Mouse (Mus musculus) heart, postnatal 14 days (tissue): ENCODE measurements at regions not wholly inside any gene's neighbourhood (a gene's known extent, or its start where the extent isn't known, plus 50 kb on each side); places are given as distances from the start of the nearest gene placed in this dataset.
A peak's percentile ranks its signal among the peaks of the same experiment; 100 is the strongest.

Experiments used
- DNase-seq, 2 experiments: peaks; one replicate each; pipeline ENCODE4 v3.0.0; 2021 to 2022
- intact Hi-C: fragments of 180-260 bp; cut with DNase I; formaldehyde crosslinking; loops from one replicate; pipeline ENCODE4 v1.15.1; 2025

DNA sequence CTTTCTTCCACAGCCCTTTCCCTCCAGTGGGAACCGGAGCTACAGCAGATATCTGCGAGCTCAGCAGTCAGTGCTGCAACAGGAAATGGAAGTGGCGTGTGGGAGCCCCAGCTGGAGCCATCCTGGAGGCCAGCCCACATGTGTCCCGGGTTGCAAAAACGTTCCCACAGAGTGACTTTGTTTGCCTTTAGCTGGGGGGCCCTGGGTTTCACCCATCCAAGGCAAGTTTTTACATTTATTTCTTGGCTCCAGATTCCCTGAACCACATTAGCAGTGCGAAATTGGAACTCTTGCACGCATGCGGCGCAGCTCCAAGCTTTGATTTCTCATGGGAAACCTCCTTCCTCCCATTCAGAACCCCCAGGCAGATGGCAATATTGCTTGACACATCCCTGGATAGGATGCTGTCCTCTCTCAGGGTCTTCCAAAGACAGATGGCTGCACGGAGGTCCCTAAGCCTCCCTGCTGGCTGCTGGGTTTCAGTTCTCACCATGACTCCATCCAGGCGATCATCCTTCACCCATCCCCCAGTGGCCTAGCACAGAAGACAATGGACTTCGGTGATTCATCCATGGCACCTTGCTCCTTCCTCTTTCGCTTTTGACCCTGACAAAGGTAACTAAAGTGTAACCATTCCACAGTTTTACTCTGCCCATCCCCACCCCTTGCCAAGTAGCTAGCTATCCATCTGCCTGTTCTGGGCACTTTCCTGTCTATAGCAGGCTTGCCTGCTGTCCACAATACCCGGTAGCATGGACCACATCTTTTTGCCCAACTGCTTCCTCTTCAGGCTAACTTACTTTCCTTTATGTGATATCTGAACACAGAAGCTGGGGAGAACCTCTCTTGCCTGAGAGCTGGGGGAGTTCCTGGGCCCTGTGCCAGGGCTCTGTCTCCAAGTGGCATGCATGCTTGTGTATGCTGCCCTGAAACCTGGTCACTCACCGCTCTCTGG, 195.3 kb downstream of the Gadd45g start:
- intact Hi-C loops: no loop called here
- peak; percentile 72 to 74 for DNase-seq

DNA sequence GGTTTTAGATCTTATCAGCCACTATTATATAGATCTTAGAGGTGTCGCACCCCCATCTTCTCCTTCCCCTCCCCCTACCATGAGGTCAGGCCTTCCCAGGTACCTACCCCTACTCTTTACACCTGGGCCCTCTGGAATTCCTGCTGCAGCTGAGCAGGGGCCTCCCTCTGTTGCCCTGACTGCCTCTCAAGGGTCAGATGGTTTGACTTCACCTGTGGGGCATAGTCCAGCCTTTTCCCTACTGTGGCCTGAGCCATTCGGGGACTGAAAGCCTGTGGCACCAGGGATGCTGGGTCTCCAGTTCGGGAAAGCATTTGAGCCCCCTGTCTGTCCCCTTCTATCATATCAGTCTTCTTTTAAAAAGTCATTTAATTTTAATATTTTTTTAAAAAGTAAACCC, 196.4 kb downstream of the Gadd45g start:
- intact Hi-C loops: no loop called here
- no peak for DNase-seq

- intact Hi-C loops: no loop called here
- no peak for DNase-seq
Measured at GRCm38 (mm10) chr13:52043916-52044315, 197.4 kb downstream of the Gadd45g start.

GRCm38 (mm10) chr13:52045349-52045748, 198.9 kb downstream of the Gadd45g start:
- intact Hi-C loops: no loop called here

GRCm38 (mm10) chr13:52046020-52046419, 199.5 kb downstream of the Gadd45g start:
- DNase-seq: peak; percentile 35 to 55

More at GRCm38 (mm10) chr13:52045349-52045748, 198.9 kb downstream of the Gadd45g start:
- DNase-seq: no peak

DNA sequence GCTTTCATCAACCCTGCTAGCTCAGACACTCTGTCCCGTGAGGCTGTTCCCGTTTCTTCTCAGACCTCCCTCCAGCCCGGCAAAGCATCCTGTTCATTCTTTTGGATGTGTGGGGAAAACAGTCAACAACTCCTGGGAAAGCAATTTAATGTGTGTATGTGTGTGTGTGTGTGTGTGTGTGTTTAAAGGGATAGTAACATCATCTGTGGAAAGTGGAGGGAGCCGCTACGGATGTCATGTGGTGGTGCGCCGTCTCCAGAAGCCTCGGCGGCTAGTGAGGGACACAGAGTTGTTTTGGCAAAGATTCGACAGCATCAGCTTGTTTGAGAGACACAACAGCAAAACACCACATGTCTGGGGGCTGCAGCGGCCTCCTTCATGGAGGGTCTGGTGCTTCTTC, 200.2 kb downstream of the Gadd45g start:
- intact Hi-C loops: loop anchor here (2.0 kb wide), 1 partner anchor 200 kb away; the partner anchor contains the start of gene Gadd45g

More at GRCm38 (mm10) chr13:52046020-52046419, 199.5 kb downstream of the Gadd45g start:
- intact Hi-C loops: loop anchor here (2.0 kb wide), 1 partner anchor 199 kb away; the partner anchor contains the start of gene Gadd45g

DNA sequence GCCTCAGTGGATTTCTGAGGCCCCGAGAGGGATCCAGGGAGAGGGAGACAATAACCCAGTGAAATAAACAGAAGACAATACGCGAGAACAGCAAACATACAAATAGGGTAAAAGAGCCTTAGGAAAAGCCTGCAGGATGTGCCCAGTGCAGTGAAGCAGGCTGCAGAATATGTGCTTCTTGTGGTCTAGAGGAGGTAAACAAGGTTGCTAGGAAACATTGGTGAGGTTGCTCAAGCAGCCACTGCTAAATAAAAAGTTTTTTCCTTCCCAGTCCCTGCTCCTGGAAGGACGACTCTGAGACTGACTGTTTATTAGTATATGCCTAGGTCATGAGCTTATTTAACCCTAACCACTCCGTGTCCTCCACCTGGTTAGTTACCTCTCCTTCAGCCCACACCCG, 201.5 kb downstream of the Gadd45g start:
- intact Hi-C loops: loop anchor here (2.0 kb wide), 1 partner anchor 201 kb away; the partner anchor contains the start of gene Gadd45g
- DNase-seq: no peak

More for the DNA sequence above, 200.2 kb downstream of the Gadd45g start:
- DNase-seq: peak; percentile 34 to 41

GRCm38 (mm10) chr13:52048777-52049176, 202.3 kb downstream of the Gadd45g start:
- DNase-seq: no peak
- intact Hi-C loops: no loop called here

DNA sequence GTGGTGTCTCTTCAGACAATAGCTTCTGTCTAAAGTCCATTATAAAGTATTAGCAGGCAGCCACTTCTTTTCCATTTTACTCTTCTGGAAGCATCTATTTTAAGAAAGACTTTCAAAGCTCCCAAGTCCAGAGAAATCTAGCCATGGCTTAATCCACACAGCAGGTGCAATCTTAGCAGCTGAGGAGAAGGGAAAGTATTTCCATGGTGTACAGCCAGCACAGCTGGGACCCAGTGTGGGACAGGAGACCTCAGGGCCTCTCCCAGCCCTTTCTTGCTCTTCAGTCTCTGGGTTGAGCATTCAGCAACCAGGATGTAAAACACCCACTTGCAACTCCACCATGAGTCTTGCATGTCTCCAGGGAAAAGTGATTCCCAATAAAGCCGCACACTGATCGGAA, 202.8 kb downstream of the Gadd45g start:
- intact Hi-C loops: no loop called here
- no peak for DNase-seq

- intact Hi-C loops: no loop called here
- no peak for DNase-seq
Measured at GRCm38 (mm10) chr13:52055741-52056140, 209.3 kb downstream of the Gadd45g start.

DNA sequence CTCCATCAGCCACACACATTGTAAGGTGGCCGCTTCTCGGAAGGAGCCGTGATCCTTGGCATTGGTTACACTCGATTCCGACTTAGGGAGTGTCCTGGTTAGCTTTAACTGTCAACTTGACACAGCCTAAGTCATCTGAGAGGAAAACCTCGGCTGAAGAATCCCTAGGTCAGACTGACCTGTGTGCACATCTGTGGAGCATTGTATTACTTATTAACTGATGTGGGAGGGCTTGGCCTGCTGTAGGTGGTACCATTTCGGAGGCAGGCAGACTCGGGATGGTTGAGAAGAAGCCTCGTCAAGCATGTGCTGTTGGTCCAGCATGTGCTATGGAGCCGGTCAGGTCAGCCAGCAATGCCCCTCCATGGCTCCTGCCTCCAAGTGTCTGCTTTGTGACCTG, 211.0 kb downstream of the Gadd45g start:
- intact Hi-C loops: no loop called here
- DNase-seq: no peak

GRCm38 (mm10) chr13:52059756-52060417, 213.4 kb downstream of the Gadd45g start:
- intact Hi-C loops: no loop called here
- no peak for DNase-seq

GRCm38 (mm10) chr13:52060418-52060870, 214.0 kb downstream of the Gadd45g start:
- DNase-seq: no peak
- intact Hi-C loops: no loop called here

GRCm38 (mm10) chr13:52061454-52061853, 215.0 kb downstream of the Gadd45g start:
- intact Hi-C loops: no loop called here
- DNase-seq: no peak

- no peak for DNase-seq
- intact Hi-C loops: no loop called here
Measured at GRCm38 (mm10) chr13:52061881-52062280, 215.4 kb downstream of the Gadd45g start.

GRCm38 (mm10) chr13:52062576-52062975, 216.1 kb downstream of the Gadd45g start:
- intact Hi-C loops: no loop called here
- no peak for DNase-seq

DNA sequence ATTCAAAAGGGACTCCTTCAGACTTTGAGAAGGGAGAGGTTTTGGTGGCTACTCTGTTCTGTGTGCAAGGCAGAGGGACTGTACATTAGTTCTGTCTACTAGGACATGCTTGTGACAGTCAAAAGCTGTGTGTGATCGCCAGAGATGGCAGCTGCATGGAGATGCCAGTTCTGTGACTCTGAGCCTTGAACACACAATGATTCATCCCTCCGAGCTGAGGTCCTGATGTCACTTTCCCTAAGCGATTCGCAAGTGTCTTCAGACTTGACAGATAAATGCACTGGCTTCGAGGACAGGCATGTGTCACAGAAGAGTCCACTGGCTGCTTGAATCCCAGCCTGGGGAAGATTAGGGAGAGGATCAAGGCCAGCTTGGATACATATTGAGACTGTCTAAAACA, 218.8 kb downstream of the Gadd45g start:
- intact Hi-C loops: no loop called here
- DNase-seq: no peak

DNA sequence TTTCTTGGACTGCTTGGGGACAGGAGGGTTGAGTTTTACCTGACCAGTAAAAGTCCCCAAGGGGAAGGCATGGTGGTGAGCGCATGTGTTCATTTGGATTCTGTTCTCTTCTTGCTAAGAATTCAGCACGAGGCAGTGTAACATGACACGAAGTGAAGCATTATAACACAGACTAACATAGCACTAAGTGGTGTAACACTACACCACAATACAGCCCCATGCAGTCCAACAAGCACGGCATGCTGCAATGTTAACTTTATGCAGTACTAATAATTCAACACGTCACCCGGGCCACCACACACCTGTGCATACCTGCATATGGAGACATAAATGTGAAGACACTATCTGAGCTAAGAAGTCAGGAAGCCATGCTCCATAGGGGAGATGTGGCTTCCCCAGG, 219.2 kb downstream of the Gadd45g start:
- intact Hi-C loops: no loop called here
- no peak for DNase-seq

DNA sequence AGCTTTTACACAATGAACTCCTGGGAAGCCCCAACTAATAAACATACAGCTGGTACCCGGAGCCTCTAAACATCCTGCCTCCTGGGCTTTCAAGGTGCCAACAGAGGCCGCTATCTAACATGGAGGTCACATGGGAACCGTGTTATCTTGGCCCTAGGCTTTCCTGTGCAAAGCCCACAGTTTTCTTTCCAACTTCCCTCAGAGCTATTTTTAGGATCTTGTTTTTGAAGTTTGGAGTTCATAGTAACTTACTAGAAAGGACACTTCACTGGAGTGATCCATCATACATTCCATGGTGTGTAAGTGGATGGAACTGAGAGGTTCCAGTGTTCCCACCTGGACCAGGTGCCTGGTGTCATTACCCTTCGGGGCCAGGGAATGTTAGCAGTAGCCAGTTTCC, 220.6 kb downstream of the Gadd45g start:
- intact Hi-C loops: no loop called here
- DNase-seq: no peak

DNA sequence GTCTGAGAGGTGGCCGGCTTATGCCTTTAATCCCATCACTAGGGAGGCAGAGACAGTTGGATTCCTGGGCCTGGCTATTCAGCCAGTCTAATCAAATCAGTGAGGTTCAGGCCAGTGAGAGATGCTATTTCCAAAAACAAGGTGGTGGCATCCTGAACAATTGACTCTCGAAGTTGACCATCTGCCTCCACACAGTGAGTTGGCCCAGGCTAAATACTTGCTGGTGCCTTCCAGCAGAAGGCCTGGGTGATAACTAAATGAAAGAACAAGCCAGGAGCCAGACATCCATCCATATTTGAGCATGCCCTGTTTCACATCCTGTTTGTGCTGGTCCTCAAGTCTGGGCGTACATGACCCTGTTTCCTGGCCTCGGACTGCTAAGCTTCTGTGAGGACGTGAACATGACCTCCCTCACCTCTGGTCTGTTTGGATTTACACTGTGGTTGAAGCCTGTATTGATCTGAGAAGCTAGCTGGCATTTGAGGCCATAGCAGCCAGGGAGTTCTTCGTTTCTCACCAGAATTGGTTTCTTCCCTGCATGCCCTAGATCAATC, 222.5 kb downstream of the Gadd45g start:
- DNase-seq: no peak
- intact Hi-C loops: no loop called here

DNA sequence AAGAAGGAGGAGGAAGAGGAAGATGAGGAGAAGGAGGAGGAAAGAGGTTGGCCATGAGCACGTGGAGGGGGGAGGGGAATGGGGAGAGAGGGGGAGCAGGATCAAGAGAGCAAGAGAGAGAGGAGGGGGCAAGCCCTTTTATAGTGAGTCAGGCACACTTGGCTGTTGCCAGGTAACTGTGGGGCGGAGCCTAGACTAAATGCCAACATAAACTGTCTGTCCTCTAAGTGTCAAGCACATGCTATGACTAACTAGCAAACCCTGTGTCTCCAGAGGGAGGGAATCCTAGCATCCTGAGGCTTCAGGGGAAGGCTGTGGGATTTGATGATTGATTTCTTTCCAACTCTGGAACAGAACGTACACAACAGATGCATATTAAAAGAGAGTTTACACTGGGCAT, 223.2 kb downstream of the Gadd45g start:
- no peak for DNase-seq
- intact Hi-C loops: no loop called here
